Mouse (Mus musculus): ENCODE results near the gene Zfhx3. TPM values are rescaled to one million over a fixed set of nuclear protein-coding genes. Genes with fewer than 3 reads are reported as not detected.
A peak's percentile ranks its signal among the peaks of the same experiment; 100 is the strongest.

Zfhx3 gene
- total and polyA plus RNA-seq, 2 experiments from 2014 or later = 14.9 to 15.3 TPM

- DNase-seq (ENCODE audit: low spot score) = no peak
- ATAC-seq = no peak
- no peak overlapping the region for H3K9ac ChIP-seq (replicated peaks; ENCODE audit: low read length)
- H3K27me3 ChIP-seq (ENCODE audit: insufficient read depth, low read length) = no peaks in the 10 kb centered on the region
- no peaks in the 10 kb centered on the region for H3K9me3 ChIP-seq (ENCODE audit: low read length)
- H3K4me3 ChIP-seq (ENCODE audit: low read length) = no peak overlapping the region
- H3K4me2 ChIP-seq (ENCODE audit: low read depth, low read length) = no peak overlapping the region
- H3K27ac ChIP-seq = no peak overlapping the region
- no peaks in the 10 kb centered on the region for H3K36me3 ChIP-seq (ENCODE audit: insufficient read depth, low read length)
- H3K4me1 ChIP-seq (ENCODE audit: insufficient read depth, low read length) = no peaks in the 10 kb centered on the region
- 91% methylated on average over 5 of the region's 5 CpGs for WGBS
- no peak for TF ChIP-seq CTCF (IDR thresholded peaks at IDR 0.05; ENCODE audit: low read depth)
Observed at GRCm38 (mm10) chr8:108072853-108073252, 130.4 kb downstream of the Zfhx3 start.

GRCm38 (mm10) chr8:108075176-108075575 is 132.7 kb downstream of the Zfhx3 start:
- ATAC-seq = no peak
- Histone ChIP-seq H3K27ac (no peak overlapping the region), H3K4me2 (ENCODE audit: low read depth, low read length) (no peak overlapping the region), H3K27me3 (ENCODE audit: insufficient read depth, low read length) (no peaks in the 10 kb centered on the region), H3K4me3 (ENCODE audit: low read length) (no peak overlapping the region), H3K9ac (replicated peaks; ENCODE audit: low read length) (no peak overlapping the region), H3K9me3 (ENCODE audit: low read length) (no peaks in the 10 kb centered on the region), H3K4me1 (ENCODE audit: insufficient read depth, low read length) (no peaks in the 10 kb centered on the region), H3K36me3 (ENCODE audit: insufficient read depth, low read length) (no peaks in the 10 kb centered on the region)
- 66% methylated on average over 5 of the region's 5 CpGs for WGBS
- DNase-seq (ENCODE audit: low spot score) = no peak
- TF ChIP-seq CTCF (IDR thresholded peaks at IDR 0.05; ENCODE audit: low read depth) = no peak

GRCm38 (mm10) chr8:108078726-108079125 is 136.3 kb downstream of the Zfhx3 start:
- no peaks in the 10 kb centered on the region for H3K36me3 ChIP-seq (ENCODE audit: insufficient read depth, low read length)
- no peaks in the 10 kb centered on the region for H3K4me1 ChIP-seq (ENCODE audit: insufficient read depth, low read length)
- 92% methylated on average over 4 of the region's 4 CpGs for WGBS
- no peaks in the 10 kb centered on the region for H3K9me3 ChIP-seq (ENCODE audit: low read length)
- no peak overlapping the region for H3K27ac ChIP-seq
- TF ChIP-seq CTCF (IDR thresholded peaks at IDR 0.05; ENCODE audit: low read depth) = no peak
- no peak overlapping the region for H3K4me3 ChIP-seq (ENCODE audit: low read length)
- H3K27me3 ChIP-seq (ENCODE audit: insufficient read depth, low read length) = no peaks in the 10 kb centered on the region
- no peak overlapping the region for H3K4me2 ChIP-seq (ENCODE audit: low read depth, low read length)
- no peak for DNase-seq (ENCODE audit: low spot score)
- ATAC-seq = no peak
- no peak overlapping the region for H3K9ac ChIP-seq (replicated peaks; ENCODE audit: low read length)

GRCm38 (mm10) chr8:108086913-108087312 is 144.5 kb downstream of the Zfhx3 start:
- Histone ChIP-seq H3K9ac (replicated peaks; ENCODE audit: low read length) (no peak overlapping the region), H3K9me3 (ENCODE audit: low read length) (no peaks in the 10 kb centered on the region), H3K4me1 (ENCODE audit: insufficient read depth, low read length) (no peaks in the 10 kb centered on the region), H3K27me3 (ENCODE audit: insufficient read depth, low read length) (no peaks in the 10 kb centered on the region), H3K4me2 (ENCODE audit: low read depth, low read length) (no peak overlapping the region), H3K36me3 (ENCODE audit: insufficient read depth, low read length) (no peaks in the 10 kb centered on the region), H3K27ac (no peak overlapping the region), H3K4me3 (ENCODE audit: low read length) (no peak overlapping the region)
- WGBS = 66% methylated on average over 4 of the region's 4 CpGs
- ATAC-seq (no peak), DNase-seq (ENCODE audit: low spot score) (no peak)
- no peak for TF ChIP-seq CTCF (IDR thresholded peaks at IDR 0.05; ENCODE audit: low read depth)

DNA sequence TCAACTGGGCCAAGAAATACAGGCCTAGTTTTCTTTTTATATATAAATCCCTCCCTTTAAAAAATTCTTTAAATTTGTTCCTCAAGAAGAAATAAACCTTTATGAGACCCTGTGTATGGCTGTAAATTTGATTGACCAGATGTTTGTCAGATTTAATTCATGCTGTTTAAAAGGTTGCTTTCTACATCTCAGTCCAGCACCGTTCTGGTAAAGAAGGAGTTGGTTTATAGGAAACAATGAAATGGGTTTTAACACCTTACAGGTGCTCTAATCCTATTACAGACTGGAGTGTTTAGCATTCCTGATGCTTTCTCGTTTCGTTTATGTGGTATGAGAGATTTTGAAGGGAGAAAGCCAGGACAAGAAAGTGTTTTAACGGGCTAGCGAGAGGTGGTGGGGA is 147.2 kb downstream of the Zfhx3 start:
- no peaks in the 10 kb centered on the region for H3K4me1 ChIP-seq (ENCODE audit: insufficient read depth, low read length)
- no peak overlapping the region for H3K9ac ChIP-seq (replicated peaks; ENCODE audit: low read length)
- H3K4me2 ChIP-seq (ENCODE audit: low read depth, low read length) = no peak overlapping the region
- ATAC-seq (no peak), DNase-seq (ENCODE audit: low spot score) (no peak)
- TF ChIP-seq CTCF (IDR thresholded peaks at IDR 0.05; ENCODE audit: low read depth) = no peak
- no peaks in the 10 kb centered on the region for H3K27me3 ChIP-seq (ENCODE audit: insufficient read depth, low read length)
- H3K4me3 ChIP-seq (ENCODE audit: low read length) = no peak overlapping the region
- H3K36me3 ChIP-seq (ENCODE audit: insufficient read depth, low read length) = no peaks in the 10 kb centered on the region
- 84% methylated on average over 5 of the region's 5 CpGs for WGBS
- H3K9me3 ChIP-seq (ENCODE audit: low read length) = no peaks in the 10 kb centered on the region
- H3K27ac ChIP-seq = no peak overlapping the region

GRCm38 (mm10) chr8:108098598-108098997 is 156.2 kb downstream of the Zfhx3 start:
- Histone ChIP-seq H3K9ac (replicated peaks; ENCODE audit: low read length) (no peak overlapping the region), H3K4me3 (ENCODE audit: low read length) (no peak overlapping the region), H3K36me3 (ENCODE audit: insufficient read depth, low read length) (no peaks in the 10 kb centered on the region), H3K4me1 (ENCODE audit: insufficient read depth, low read length) (peaks cover 7% of the 10 kb centered on the region), H3K27me3 (ENCODE audit: insufficient read depth, low read length) (no peaks in the 10 kb centered on the region), H3K27ac (no peak overlapping the region), H3K4me2 (ENCODE audit: low read depth, low read length) (no peak overlapping the region), H3K9me3 (ENCODE audit: low read length) (no peaks in the 10 kb centered on the region)
- no peak for TF ChIP-seq CTCF (IDR thresholded peaks at IDR 0.05; ENCODE audit: low read depth)
- DNase-seq (ENCODE audit: low spot score) (no peak), ATAC-seq (no peak)
- WGBS = 76% methylated on average over 13 of the region's 13 CpGs

- peak overlapping the region; percentile 52 for H3K4me2 ChIP-seq (ENCODE audit: low read depth, low read length)
- H3K9ac ChIP-seq (replicated peaks; ENCODE audit: low read length) = no peak overlapping the region
- ATAC-seq = no peak
- TF ChIP-seq CTCF (IDR thresholded peaks at IDR 0.05; ENCODE audit: low read depth) = peak; percentile 64
- no peak overlapping the region for H3K4me3 ChIP-seq (ENCODE audit: low read length)
- H3K27me3 ChIP-seq (ENCODE audit: insufficient read depth, low read length) = no peaks in the 10 kb centered on the region
- H3K4me1 ChIP-seq (ENCODE audit: insufficient read depth, low read length) = peaks cover 7% of the 10 kb centered on the region
- WGBS = 54% methylated on average over 8 of the region's 8 CpGs
- H3K27ac ChIP-seq = no peak overlapping the region
- peak; percentile 77 for DNase-seq (ENCODE audit: low spot score)
- no peaks in the 10 kb centered on the region for H3K9me3 ChIP-seq (ENCODE audit: low read length)
- no peaks in the 10 kb centered on the region for H3K36me3 ChIP-seq (ENCODE audit: insufficient read depth, low read length)
Observed at GRCm38 (mm10) chr8:108101131-108101530, 158.7 kb downstream of the Zfhx3 start.

All from hindbrain, postnatal 0 days (tissue).